In genomic region chr12:81894311-81894710, GRCm38 (mm10) we compare ENCODE assay signal across 15 mouse cellular contexts.
"Had no signal": no experiment of that assay in that cellular context is flagged by ENCODE, and none has a peak within 500 bp of the region (broad histone marks: within the 10 kb centered on the region; RNA-seq: fewer than 3 reads in every experiment).

No protein-coding gene starts in this region.

- H3K27ac ChIP-seq: limb, embryonic 15.5 days; liver, embryonic 12.5 days; midbrain, embryonic 10.5 days; neural tube, embryonic 15.5 days; stomach, embryonic 15.5 days had no signal

- H3K4me3 ChIP-seq: limb, embryonic 15.5 days; liver, embryonic 12.5 days; midbrain, embryonic 10.5 days; myocyte; neural tube, embryonic 15.5 days; stomach, embryonic 15.5 days had no signal

- ATAC-seq: inflammation-experienced regulatory T-cells, adult 6 months; intestine, postnatal 0 days; liver, embryonic 12.5 days had no signal

- DNase-seq: kidney, adult 8-10 months; kidney, postnatal 25 days; lung, embryonic 14.5 days; lung, postnatal 10 days; lung, postnatal 4 days; midbrain, embryonic 14.5 days; thymus, postnatal 36 days had no signal
